Mouse (Mus musculus) frontal cortex, postnatal 14 days (tissue): Measurements from ENCODE around the gene Yaf2.
A peak's percentile ranks its signal among the peaks of the same experiment; 100 is the strongest.
"Not testable (repeated sequence)": the region's sequence is repeated elsewhere in the genome, so short reads cannot be mapped to it uniquely, and the experiment has no call there.

ENCODE experiments used
- DNase-seq, 2 experiments: peaks; one replicate each; pipeline ENCODE4 v3.0.0; 2022; ENCODE audit warnings: low spot score in 2 of 2

The Yaf2 gene

GRCm38 (mm10) chr15:93251553-93252250 is 85.0 kb downstream of the Yaf2 start:
- peak in 1 of 2 experiments; percentile 18 for DNase-seq

GRCm38 (mm10) chr15:93243202-93243601 is 93.5 kb downstream of the Yaf2 start:
- DNase-seq: no peak

- DNase-seq: not testable (repeated sequence)
These were observed 100.3 kb downstream of the Yaf2 start for GRCm38 (mm10) chr15:93236456-93236855.
